Mouse (Mus musculus) naive thymus-derived CD4-positive, alpha-beta T cell, adult 2 months (primary cell): Measurements from ENCODE around the gene Guca1b.
"Not testable (repeated sequence)": the region's sequence is repeated elsewhere in the genome, so short reads cannot be mapped to it uniquely, and the experiment has no call there.

Source experiments
- DNase-seq: peaks from one replicate; pipeline ENCODE4 v3.0.0-alpha.2; 2011; ENCODE audit warnings: low read depth

Gene Guca1b

DNA sequence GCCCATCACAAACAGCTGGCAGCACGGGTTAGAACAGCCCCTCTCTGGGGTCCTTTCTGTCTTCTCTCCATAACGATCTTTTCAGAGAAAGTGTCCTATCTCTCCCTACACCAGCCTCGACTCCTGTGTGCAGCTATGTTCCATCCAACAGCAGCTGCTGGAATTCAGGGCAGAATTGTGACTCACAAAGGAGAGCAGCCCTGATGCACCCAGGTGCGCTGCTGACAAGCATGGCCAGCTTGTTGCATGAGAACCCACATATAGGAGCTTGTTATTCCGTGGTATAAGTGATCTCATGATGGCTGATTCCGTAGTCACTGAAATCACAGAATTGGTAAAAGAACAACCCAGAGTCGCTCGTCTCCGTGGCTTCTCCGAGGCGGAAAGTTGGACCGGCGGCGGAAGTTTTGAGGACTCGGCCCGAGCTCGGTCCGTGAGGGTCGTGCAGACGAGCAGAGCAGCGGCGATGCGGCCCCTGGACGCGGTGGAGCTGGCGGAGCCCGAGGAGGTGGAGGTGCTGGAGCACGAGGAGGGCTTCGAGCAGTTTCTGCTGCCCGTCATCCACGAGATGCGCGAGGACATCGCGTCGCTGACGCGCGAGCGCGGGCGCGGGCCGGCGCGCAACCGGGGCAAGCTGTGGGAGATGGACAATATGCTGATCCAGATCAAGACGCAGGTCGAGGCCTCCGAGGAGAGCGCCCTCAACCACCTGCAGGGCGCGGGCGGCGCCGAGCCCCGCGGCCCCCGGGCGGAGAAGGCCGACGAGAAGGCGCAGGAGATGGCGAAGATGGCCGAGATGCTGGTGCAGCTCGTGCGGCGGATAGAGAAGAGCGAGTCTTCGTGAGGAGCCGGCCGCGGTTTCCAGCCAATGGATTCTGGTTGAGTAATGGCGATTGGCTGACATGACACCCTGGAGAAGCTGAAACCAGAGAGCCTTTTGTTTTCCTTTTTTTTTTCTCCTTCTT is 25.0 kb downstream of the Guca1b start:
- DNase-seq = not testable (repeated sequence)

DNA sequence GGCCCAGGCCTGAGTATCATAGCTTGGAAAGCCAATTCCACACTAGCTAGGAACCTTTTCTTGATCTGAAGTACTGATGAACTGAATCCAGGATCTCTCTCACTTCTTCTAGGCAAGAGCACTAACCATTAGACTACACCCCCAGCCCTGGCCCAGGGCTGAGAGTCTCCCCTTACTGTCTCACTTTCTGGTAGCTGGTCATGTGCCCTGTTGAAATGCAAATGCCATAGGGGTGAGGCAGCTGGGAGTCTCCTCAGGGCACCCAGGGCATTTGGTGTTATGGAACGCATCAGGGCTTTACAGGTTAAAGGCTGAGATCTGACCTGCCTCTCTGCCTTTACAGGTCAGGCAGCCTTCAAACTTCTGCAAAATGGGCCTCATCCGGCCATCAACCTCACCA is 35.0 kb downstream of the Guca1b start:
- no peak for DNase-seq

DNA sequence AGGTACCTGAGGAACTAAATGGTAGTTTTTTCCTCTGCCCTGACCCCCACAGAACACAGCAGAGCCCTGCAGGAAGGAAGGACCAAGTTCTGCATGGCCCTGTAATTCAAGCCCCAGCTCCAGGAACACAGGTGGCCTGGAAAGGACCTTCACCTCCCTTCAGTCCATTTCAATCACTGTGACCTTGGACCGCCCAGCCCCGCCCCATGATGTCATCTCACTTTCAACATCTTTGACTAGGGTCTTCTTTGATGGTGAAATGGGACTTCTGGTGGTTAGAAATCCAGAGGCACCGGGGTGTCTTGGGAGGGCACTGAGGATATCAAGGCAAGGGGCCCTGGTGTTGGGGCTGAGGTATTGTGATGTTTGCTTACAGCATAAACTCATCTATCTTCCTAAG is 36.4 kb downstream of the Guca1b start:
- DNase-seq = no peak

DNA sequence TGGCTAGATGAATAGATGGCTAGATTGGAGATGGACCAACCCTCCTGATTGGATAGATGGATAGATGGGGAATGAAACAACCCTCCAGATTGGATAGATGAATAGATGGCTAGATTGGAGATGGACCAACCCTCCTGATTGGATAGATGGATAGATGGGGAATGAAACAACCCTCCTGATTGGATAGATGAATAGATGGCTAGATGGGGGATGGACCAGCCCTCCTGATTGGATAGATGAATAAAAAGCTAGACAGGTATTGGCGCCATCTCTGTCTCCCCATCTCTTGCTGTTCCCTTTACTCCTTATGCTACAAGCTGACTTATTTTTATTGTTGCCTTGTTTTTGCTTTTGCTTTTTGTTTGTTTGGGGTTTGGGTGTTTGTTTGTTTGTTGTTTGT is 37.4 kb downstream of the Guca1b start:
- DNase-seq = not testable (repeated sequence)

DNA sequence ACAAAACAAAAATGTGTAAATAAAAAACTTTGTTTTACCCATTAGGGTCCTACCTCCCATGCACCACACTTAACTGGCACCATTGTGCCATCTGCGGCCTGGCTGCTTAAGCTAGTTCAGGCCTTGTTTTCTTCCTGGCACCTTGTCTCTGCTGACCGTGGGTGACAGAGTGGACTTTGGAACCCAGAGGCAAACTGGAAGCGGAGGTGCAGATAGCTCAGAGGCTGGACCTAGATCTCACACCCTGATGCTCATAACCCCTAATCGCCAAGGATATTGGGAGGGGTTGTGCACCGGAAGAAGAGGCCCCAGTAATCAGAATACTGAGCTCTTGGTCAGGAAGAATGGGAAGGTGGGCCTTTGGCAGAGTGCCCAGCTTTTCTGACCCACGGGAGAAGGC is 39.0 kb downstream of the Guca1b start:
- no peak for DNase-seq

DNA sequence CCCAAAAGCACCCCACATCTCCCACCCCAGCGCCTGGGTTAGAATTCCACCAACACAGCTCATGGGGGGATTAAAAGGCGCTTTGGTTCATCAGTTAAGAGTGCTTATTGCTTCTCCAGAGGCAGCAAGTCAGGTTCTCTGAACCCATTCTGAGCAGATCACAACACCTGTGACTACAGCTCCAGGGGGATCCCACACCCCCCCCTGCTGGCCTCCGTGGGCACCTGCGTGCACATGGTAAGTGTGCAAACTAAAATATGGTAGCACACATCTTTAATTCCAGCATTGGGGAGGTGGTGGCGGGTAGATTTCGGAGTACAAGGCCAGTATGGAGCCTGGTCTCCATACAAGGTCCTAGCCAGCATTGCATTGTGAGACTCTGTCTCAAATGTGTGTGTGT is 42.1 kb downstream of the Guca1b start:
- no peak for DNase-seq

DNA sequence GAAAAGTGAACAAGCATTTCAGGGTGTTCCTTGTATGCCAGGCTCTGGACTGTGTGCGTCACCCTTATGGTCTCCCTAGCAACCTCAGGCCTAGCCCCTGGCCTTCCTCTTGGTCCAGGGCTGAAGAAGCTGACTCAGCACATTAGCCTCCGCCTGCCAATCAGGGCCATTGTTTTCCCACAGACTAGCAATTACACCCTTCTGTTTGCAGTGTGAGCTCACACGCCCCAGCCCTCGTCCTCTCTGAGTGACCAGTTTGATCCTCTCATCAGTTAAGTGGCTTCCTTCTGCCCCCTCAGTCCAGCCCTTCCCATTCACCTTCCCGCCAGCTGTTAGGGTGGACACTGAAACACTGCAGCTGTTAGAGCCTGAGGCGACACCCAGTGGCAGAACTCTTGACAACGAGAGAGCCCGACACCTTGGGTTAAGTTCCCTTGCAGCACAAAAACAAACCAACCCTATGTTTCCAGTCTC is 43.7 kb downstream of the Guca1b start:
- no peak for DNase-seq

DNA sequence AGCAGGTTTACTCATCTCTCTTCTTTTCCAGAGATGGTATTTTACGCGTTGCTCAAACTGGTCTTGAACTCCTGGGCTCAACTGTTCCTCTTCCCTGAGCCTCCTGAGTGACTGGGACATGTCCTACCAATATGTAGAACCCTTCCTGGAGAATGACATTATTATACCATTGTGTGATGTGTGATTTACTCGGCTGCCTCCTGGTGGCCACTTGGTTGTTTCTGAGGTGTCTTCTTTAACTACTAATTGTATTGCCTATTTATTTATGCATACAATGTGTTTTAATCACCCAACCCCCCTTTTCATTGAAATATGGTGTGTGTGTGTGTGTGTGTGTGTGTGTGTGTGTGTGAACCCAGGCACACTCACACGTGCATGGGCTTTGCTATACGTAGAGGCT is 45.6 kb downstream of the Guca1b start:
- no peak for DNase-seq

DNA sequence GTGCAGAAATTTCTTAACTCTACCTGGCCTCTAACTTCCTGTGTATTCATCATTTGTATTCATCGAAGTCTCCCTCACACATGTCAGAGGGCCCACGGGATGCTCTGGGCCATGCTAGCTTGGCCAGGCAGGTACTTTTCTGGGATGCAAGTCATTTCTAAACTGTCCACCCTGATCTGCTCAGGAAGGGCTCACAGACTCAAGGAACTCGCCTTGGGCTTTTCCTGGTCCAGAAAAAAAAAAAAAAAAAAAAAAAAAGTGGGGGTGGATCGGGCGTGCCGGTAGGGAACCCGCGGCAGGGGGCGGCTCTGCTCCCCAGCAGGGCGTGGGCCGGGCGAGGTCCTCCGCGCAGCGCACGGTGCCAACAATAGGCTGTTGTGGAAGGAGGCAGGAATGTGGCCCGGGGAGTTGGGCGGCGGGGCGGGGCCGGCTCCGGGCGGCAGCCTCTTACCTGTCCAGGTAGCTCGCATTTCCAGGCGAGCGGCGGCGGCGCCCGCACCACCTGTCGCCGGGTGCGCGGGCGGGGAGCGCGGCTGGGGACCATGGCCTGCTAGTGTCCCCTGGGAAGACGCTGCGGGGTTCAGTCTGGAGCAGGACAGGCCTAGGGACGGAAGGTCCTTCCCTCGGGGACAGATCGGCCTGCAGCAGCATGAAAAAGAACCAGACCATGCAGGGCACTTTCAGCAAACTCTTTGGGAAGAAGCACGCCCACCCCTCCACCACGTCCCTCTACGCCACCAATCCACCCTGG is 51.1 kb downstream of the Guca1b start, which contains the start of gene AI661453:
TSS of gene AI661453 (plus strand) at position 460 of the 751 bp plus-strand sequence.
- no peak for DNase-seq

DNA sequence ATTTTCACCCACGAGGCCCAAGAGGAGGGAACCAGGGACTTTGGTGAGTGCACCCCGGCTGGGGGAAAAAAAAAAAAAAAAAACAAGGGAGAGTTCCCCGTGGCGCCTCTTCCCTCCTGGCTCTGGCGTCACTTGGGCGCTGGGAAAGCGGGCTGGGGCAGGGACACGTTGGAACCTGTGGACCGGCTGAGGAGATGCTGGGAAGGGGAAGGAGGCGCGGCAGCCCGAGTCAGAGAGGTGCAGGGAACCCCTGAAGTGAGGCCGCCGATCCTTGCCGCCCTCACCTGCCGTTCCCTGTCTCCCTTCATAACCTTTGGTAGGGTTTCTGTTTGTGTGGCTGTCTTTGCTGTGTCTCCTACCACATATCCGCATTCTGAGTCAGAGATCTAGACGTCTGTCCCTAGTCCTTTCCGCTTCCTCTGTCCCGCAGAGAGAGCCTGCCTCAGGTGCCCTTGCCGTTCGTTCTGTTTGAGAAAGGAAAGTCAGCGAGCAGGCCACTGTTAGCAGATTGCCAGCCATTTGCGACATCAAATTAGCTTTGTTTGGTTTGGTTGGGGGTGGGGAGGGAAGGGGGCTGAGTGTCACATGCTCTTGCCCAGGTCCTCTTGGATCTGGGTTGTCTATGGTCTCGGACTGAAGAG is 51.8 kb downstream of the Guca1b start, which contains the start of gene 1700001C19Rik:
TSS of gene 1700001C19Rik (minus strand) at position 470 of the 641 bp plus-strand sequence.
- peak; percentile 47 for DNase-seq

DNA sequence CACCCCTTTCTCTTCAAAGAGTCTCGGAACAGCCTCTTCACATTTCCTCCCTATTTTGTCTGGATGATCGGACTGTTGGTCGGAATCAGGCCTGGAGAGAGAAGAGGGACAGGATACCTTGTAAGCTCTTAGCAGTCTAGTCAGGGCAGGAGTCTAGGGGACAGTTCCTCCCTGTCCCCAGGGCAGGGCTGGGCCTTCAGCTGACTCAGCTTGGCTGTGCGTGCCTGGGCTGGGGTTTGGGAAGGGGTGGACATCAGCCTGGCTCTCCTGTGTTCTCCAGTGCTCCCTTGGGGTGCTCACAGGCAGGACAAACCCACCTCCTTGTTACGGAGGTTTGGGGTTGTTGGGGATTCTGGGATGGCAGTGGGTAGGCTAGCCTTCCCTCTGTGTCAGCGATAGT is 53.4 kb downstream of the Guca1b start:
- DNase-seq = no peak

DNA sequence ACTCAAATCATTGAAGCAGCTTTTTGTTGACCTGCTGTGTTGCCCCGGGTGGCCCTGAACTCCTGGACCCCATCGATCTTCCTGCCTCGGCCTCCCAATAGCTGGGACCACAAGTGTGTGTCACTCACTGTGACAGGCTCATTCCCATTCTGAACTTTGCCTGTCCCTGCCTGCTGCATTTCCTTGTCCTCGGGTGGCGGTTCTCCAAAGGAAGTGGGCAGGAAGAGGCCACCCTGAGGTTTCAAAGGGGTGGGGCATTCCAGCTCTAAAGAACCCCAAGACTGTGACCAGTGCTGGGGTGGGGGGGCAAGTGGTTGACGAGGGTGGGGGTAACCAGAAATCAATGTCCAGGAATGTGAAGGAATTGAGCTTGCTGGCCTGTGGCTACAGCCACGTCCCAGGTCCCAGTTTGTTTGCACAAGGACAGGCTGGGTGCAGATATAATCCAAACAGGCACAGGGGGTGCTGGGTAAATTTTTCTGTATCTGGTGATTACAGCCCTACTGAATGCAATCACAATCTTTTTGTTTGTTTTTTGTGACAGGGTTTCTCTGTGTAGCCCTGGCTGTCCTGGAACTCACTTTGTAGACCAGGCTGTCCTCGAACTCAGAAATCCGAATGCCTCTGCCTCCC is 54.3 kb downstream of the Guca1b start:
- DNase-seq = no peak

DNA sequence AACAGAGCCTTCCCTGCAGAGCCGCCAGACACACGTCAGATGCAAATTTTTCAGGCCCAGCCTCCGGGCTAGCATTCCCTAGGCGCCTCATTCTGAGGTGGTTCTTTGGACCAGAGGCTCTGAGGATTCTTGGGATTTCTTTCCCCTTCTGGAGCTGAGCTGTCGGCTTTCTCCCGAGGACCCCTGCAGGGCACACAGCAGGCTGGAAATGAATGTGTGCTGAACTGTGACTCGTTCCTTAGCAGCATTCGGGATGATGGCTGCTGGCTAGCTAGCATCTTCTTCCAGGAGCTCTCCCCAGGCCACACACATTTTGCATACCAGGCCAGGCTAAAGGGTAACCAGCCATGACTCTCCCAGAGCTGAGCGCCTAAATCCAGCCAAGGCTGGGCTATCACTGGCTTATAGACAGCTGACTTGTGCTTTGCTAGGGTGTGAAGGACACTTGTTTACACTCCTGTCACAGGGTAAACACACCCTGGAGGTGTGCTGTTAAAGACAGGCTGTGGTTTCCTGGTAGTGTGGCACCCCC is 55.2 kb downstream of the Guca1b start:
- no peak for DNase-seq

DNA sequence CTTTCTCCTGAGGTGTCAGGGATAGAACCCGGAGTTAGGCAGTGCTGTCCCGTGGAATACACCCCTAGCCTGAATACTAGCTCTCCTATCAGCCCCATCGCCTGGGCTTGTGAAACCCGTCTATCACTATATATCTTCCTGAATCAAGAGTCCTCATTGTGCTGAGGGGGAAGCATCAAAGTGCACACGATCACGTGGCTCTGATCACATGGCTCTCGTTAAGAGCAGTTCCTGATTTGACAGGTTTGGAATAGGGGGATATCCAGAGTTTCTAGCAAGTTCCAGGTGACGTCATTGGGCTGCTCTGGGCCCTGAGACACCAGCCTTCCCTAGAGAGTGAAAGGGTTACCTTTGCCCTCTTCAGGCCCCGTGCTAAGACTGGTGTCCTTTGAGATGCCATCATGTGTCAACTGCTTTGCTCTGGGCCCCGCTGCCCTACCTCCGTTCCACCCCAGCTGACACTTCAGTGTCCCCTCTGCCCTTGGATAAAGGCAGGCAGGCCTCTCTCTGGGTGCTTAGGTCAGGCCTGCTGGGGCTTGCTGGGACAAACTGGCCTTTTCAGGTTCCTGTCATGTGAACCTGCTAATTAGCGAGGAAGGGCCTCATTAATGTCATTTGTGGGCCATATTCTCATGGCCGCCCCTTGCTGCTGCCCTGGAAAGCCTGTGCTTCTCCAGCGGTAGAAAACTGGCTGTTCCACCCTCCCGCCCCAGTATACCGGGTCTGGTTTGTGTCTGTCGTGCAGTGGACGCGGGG is 56.3 kb downstream of the Guca1b start:
- no peak for DNase-seq

DNA sequence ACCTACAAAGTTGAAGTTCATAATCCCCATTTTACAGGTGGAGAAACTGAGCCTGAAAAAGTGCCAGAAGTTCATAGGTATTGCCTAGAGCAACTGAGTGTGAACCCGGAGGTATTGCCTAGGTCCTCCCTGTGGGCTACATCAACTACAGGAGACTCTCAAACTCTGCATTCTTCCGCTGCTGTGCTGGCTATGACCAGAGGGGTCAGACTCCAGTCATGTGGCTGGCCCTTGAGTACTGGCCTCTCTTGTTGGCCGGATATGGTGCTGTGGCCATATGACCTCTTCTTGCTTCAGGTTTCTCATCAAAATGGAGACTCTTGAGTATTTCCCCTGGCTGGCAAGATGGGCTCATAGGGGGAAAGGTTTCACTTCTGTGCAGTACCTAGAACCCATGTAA is 57.1 kb downstream of the Guca1b start:
- DNase-seq = no peak
